Mouse (Mus musculus): ENCODE data around the gene T2.
"Not testable (repeated sequence)": the region's sequence is repeated elsewhere in the genome, so short reads cannot be mapped to it uniquely, and the experiment has no call there.

T2 gene

DNA sequence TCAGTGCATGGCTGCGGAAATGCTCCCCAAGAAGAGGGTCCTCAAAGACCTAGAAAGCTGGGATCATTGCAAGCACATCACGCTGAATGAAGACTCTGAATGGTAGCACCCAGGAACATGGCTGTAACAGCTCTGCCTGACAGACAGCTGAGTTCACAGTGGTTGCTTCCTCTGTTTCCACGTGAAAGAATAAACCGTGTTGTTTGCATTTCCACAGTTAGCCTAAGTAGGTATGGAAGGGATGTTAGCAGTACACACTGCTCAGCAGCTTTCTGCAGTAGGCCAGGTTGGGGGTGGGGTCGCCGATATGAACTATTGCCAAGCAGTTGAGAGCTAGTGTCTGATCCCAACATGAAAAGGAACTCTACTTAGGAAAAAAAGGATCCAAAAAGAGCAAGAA, at the start of gene T2:
Gene T2, plus strand, starts transcription at position 301 of the 400 bp plus-strand sequence.
- no peak for DNase-seq (ENCODE audit: low read depth)

- peak; percentile 78 for DNase-seq (ENCODE audit: low read depth)
Observed at GRCm38 (mm10) chr17:8310838-8311614, 44.8 kb upstream of the T2 start, which contains the start of gene Sft2d1. Gene Sft2d1, plus strand, starts transcription at chr17:8311102.

DNA sequence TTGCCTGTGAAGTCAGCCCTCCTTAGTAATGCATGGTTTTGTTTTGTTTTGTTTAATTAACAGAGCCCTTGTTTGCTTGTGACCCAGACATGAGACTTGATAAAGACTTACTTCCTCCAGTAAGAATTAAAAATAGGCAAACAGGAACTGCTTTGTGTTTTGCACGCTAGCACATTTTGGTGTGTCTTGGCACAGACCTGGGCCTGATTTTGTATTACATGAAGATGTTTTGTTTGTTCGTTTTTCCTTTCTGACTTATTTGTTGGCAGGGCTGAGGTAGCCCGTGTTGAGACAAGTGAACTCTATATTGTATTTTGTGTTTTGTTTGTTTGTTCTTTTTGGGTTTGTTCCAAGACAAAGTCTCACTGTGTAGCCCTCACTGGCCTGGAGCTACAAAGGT, 44.0 kb upstream of the T2 start:
- DNase-seq (ENCODE audit: low read depth), result no peak

GRCm38 (mm10) chr17:8313976-8314375, 41.8 kb upstream of the T2 start:
- no peak for DNase-seq (ENCODE audit: low read depth)

DNA sequence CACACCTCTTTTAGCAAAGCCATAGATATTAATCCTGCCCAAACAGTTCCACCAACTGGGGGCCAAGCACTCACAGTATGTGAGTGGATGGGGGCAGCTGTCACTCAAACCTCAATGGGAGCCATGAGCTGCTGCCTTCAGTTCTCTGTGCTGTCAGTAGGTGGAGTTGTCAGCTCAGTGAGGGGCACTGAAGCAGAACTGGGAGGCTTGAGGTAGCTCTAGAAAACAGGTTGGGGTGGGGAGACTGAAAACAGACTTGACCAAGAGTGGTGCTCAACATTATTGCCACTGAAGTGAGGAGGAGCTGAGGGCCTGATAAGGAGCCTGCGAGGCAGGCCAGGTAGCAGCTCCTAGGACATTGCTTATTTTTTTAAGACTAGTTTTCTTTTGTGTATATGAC, 39.5 kb upstream of the T2 start:
- DNase-seq (ENCODE audit: low read depth), result no peak

DNA sequence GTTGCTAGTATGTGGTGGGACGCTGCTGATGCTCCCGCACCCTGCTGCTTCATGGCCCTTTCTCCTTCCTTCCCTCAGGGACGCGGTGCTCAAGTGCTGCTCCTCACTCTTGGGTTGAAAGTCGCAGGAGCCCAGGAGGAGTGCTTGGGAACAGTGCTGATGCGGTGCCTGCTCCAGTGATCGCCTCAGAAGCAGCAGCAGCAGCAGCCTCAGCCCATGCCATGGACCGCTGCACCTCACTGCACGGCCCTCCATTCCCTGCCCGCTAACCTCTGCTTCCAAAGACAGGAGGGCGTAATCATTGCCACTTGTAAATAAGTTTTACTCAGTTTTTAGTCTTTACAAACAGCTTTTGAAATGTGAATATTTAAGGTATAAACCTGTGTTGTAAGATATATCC, 28.9 kb upstream of the T2 start:
- DNase-seq (ENCODE audit: low read depth), result not testable (repeated sequence)

- no peak for DNase-seq (ENCODE audit: low read depth)
Observed at GRCm38 (mm10) chr17:8328511-8329174, 27.1 kb upstream of the T2 start.

GRCm38 (mm10) chr17:8330602-8331001, 25.2 kb upstream of the T2 start:
- DNase-seq (ENCODE audit: low read depth), result no peak

GRCm38 (mm10) chr17:8337159-8337558, 18.6 kb upstream of the T2 start, which contains the start of gene Prr18:
Gene Prr18, plus strand, starts transcription at chr17:8337459.
- not testable (repeated sequence) for DNase-seq (ENCODE audit: low read depth)

DNA sequence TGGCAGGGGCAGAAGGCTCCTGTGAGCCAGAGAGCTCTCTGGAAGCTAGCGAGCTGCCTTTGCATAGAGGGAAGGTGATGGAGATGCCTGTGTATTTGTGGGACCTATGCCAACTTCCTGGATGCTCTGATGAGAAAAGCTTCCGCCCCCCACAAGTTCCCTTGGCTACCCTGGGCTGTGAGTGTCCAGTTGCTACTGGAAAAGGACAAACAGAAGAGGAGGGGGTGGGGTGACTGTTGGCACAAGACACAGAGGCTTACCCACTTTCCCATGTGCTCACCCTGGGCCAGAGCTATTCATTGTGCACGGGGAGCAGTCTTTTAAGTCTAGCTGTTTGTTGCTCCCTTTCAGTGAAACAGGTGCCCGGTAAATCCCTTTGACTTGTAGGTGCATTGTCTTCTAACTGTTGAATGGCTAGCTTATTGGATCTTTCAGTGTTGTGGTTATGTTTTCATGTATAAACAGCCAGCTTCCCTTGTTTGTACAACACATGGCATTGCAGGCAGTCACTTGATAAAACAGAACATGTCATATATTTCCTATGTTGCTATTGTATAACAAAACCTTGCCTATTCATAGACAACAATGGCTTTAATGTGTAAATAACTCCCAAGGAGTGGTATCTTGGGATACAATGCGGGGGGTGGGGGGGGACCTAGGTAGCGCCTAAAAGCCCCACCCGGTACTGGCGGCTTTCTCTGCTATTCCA, 16.0 kb upstream of the T2 start:
- no peak for DNase-seq (ENCODE audit: low read depth)

- DNase-seq (ENCODE audit: low read depth), result no peak
Observed at GRCm38 (mm10) chr17:8340407-8341359, 15.1 kb upstream of the T2 start.

GRCm38 (mm10) chr17:8341360-8341963, 14.3 kb upstream of the T2 start:
- no peak for DNase-seq (ENCODE audit: low read depth)

DNA sequence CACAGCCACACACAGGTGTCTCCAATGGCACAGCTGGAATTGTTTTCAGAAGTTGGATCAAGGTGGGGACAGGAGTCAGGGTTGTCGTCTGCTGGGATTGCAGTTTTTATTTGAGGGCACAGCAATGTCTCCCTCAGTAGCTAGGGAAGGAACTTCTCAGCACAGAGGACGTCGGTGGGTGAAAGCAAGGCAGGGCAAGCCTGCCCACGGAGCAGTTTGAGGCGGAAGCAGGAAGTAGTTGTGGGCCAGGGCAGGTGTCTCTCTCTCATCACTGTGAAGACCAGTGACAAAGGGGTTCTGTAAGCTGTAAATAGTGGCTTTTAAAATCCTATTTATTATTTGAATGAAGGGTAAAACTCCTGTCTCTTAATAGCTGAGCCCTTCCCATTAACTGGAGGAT, 13.1 kb upstream of the T2 start:
- no peak for DNase-seq (ENCODE audit: low read depth)

GRCm38 (mm10) chr17:8343416-8343815, 12.4 kb upstream of the T2 start:
- DNase-seq (ENCODE audit: low read depth), result no peak

DNA sequence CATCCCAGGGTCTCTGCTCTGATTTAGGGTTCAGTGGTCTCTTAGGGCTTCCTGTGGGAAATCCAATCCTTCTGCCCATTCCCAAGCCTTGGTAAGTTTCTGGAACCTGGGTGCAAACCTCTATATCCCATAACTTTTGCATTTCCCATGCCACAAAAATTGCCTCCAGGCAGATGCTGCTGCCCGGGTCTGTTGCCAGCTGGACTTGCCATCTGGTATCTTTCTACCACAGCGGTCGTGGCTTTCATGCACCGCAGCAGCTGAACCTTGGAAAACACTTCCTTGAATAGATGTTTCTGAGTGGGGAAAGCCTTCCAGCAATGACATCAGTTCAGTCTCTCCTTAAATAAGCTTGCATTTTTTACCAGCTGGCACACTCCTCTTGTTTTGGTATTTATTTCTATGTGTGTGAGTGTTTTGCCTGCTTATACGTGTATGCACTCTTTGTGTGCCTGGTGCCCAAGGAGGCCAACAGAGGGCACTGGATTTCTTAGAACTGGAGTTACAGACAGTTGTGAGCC, 8.0 kb upstream of the T2 start:
- no peak for DNase-seq (ENCODE audit: low read depth)

DNA sequence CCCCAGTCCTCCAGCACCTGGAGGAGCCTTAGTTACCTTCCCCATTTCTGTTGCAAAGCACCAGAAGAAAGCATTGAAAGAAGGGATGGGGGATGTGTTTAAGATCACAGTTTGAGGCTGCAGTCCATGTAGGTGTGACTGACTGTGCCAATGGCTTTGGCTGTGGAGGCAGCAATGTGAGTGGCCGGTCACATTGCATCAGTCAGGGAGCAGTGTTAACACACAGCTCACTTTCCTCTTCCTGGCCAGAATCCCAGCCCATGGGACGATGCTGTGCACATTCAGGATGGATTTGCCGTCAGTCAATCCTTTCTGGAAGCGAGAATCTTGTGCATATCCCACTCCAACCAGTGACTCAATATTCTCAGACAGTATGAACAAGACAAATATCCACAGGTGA, 6.9 kb upstream of the T2 start:
- no peak for DNase-seq (ENCODE audit: low read depth)

DNA sequence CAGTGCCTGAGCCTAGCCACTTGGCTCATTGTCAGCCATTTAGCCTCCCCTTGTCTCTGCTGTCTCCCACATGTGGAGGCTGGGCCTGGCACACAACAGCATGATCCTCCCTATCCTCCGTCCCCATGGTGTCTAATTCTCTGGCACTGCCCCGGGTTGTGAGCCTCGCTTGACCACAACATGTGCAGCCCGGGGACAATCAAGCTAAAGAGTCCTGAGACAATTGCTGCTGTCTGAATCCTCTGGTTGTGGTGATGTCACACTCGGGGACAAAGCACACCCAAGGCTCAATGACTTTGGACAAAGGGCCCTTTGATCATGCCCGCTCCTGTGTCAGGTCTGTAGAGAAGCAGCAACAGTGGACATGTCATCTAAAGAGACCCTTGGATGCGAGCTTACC, 4.7 kb upstream of the T2 start:
- DNase-seq (ENCODE audit: low read depth), result no peak

DNA sequence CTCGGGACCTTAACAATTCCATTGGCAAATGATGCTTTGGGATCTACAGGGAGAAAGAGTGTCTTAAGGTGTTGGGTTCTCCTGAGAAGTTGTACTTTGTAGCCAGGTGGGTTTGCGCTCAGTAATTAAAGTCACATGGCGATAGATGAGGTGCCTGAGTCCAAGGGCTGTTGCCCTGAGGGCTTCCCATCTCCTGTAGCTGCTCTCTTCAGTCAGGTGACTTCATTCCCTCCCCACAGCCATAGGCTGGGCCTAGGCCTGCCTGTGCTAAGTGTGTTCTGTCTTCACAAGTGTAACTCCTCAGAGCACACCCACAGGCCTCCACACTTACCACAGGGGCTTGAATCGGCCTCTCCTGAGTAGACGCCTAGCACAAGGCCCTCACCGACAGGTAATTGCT, 1.7 kb downstream of the T2 start:
- DNase-seq (ENCODE audit: low read depth), result no peak

DNA sequence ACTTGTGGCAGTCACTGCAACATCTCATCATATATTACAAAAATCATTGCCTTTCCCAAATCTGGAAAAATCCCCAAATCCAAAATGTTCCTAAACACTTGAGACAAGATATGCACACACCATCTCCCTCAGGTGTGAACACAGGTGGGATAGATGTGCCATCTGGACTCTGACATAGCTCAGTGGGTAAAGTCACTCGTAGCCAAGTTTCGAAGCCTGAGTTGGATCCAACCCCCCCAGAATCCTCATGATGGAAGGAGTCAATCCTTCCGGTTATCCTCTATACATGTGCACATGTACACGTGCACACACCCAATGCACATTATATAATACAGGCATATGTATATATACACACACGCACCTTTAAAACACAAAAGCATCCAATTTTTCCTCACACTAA, 5.1 kb downstream of the T2 start:
- no peak for DNase-seq (ENCODE audit: low read depth)

GRCm38 (mm10) chr17:8361281-8362103, 5.7 kb downstream of the T2 start:
- DNase-seq (ENCODE audit: low read depth), result no peak

All from fibroblast of lung, adult 2 months (primary cell).